Mouse (Mus musculus) A20 (cell line): ENCODE results near the gene Usp5.

ENCODE experiments used
- DNase-seq: peaks from one replicate; pipeline ENCODE4 v3.0.0-alpha.2; 2011; ENCODE audit warnings: low read depth, low spot score

Usp5 gene

DNA sequence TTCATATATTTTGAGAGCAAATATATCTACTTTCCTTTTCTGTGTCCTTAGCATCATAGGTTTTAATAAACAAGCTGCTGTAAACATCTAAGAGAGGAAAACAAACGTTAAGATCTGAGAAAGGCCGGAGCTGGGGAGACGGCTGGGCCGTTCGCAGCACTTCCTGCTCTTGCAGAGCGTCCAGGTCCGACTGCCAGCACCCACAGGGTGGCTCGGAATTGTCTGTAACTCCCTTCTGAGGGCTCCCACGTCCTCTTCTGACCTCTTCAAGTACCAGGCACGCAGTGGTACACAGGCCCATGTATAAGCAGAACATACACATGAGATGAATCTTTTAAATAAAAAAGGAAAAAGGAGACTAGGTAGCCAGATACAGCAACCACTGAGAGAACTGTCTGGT is 41.6 kb downstream of the Usp5 start:
- no peak for DNase-seq

DNA sequence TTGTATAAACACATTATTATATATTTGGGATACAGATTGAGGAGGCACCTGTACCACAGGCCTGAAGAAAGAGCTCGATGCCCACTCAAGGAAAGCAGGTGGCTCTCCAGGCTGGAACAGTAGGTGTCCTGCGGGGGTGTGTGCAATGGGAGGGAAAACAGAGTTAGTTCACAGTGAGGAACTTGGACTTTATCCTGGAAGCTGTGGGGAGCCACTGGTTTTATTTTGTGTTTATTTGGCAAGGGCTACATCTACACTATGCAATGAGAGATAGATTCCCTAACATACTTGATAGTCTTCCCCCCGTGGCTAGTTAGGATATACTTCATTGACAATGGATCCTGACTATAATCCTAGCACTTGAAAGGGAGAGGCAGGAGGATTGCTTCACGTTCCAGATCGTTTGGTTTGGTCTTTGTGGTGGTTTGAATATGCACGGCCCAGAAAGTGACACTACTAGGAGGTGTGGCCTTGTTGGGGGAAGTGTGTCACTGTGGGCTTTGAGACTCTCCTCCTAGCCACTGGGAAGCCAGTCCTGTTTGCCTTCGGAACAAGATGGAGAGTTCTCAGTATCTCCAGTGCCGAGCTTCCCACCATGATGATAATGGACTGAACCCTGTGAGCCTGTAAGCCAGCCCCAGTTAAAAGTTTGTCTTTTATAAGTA is 42.4 kb downstream of the Usp5 start:
- DNase-seq: no peak

DNA sequence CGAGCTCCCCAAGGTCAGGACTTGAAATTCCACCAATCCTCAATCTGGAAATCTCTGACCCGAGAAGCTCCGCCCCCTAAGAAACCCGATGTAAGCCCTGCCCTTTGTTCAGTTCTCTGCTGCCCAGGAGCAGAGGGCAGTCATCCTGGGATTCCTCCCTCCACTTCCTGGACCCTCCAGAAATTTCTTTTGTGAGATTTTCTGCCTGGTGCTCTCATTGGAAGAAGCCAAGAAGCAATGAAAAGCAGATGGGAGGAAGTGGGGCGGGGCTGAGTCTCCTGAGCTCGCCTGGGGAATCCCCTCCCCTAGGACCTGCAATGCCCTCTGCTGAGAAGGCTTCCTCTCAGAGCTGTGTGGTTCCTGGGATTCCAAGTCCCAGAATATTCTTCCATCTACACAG is 46.8 kb downstream of the Usp5 start:
- DNase-seq: peak; percentile 76

DNA sequence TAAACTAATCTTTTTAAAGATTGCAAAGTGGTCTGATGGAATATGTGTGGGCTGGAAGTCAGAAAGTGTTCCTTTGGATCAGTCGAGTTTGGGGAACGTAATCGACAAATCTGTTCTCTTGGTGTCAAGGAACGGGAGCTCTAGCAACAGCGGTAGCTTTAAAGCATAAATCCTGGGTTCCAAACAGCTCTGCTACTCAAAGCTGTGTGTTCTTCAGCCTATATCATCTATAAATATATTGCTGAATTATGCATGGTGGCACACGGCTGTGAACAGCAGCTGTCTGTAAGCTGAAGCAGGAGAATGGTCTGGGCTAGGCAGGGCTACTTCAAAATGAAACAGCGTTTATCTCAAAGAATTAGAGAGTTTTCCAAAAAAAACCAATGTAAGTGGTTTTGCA is 48.4 kb downstream of the Usp5 start:
- DNase-seq: no peak

DNA sequence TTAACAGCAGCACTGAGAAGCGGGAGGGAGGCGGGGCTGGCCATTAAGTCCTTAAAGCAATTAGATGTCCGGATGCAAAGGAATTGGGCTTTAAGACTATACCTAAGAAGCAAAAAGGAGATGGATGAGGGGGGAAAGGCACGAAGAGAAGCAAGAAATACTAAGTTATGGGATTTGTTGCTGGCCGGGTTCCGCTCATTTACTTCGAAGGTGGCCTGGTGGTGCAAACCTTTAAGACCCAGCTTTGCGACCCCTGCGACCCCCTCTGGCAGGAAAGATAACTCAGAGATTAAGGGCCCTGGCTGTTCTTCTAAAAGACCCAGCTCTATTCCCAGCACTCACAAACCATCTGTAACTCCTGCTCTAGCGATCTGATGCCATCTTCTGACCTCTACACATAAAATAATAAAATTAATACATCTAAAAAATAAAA is 49.3 kb downstream of the Usp5 start:
- no peak for DNase-seq

DNA sequence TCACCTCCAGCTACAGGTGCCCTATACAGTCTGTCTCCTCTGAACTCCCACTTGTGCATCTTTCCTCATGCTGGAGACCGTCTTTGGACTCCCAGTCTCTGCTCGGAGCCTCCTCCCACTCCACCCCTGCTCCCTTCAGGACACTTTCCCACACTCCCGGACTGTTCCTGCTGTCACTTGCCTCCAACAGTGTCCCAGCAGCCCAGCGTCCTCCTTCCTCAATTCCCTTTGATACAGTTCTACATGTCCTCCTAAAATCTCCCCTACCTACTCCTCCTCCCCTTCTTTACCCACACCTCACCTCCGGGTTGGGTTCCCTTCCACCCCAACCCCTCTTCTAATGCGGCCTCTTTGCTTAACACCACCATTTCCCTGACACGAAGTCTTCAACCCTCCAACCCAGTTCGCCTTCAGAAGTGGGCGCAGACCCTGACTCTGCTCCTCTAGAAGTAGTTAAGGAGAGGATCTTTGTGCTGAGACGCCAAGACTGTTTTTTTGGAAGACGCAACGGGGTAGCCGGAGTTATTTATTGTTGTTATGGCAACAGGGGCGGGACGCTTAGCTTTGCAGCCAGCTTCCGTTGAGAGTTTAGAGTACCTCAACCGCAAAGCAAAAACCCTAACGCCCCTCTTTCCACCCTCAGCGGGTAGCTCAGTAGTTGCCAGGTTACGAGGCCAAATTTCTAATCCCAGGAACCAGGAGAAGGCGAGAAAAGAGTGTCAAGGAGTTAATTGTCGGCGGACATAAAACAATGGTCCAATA is 49.9 kb downstream of the Usp5 start, which contains the start of gene Lrrc23:
Gene Lrrc23 (minus strand): TSS at position 506 of the 762 bp plus-strand sequence.
- DNase-seq: no peak

DNA sequence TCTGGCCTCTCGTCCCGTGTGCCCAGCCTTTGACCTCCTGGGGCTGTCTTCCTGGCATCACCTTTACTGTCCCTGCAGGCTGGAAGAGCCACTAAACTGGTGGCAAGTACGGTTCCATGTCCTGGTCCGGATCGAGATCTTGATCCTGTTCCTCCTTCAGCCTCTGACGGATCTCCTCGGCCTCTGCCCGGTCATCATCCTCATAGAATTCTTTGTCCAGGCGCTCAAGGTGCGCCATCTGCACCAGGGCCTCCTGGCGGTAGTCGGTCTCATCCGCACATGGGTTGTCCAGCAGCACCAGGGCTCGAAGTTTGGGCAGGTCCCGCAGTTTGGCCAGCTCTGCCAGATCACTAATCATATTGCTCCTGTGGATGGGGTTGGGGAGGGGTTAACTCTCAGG is 58.8 kb downstream of the Usp5 start:
- no peak for DNase-seq

DNA sequence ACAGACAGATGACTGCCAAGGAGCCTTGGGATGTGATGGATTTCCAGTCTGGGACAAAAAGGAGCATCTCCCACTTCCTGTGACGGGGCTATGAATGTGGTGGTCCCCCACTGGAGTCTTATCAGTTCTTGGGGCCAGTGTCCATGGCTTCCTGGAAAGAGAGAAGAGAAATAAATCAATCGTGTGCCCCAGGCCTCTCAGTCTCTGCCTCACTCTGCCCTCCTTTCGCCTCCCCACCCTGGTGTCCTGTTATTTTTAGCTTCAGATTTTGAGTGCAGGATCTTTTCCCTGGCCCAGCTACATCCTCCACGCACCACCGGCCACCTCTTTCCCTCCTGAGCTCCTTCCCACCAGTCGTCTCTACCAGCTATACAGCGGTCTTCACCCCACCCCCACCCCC is 59.3 kb downstream of the Usp5 start:
- DNase-seq: peak; percentile 26

DNA sequence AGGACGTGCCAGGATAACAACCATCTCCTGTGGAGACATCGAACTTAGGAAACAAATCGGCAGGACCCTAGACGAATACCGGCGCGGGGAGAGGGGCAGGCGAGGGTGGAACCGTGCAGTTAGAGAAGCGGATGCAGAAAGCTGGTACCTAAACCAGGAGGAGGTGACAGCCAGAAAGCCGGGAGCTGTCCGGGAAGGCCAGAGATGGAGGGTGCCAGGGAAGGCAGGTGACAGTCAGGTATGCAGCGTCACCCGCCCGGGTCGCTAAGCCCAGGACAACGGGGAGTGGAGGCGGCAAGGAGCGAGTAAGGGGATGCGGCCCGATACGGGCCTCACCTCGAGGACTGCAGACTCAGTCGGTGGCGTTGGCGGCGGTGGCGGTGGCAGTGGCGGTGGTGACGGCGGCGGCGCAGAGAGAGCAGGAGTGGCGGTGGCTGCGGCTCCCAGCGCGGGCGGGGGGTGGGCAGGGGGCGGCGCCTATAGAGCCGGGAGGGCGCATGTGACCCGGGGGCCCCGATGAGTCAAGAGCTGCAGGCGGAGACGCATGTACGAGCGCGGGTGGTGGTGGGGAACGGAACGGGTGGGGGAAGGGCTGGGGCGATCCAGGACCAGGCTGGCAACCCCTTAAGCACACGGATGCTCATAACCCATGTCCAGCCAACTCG is 60.1 kb downstream of the Usp5 start, which contains the start of gene Eno2:
Gene Eno2 (minus strand): TSS at position 573 of the 665 bp plus-strand sequence.
- DNase-seq: peak; percentile 91

DNA sequence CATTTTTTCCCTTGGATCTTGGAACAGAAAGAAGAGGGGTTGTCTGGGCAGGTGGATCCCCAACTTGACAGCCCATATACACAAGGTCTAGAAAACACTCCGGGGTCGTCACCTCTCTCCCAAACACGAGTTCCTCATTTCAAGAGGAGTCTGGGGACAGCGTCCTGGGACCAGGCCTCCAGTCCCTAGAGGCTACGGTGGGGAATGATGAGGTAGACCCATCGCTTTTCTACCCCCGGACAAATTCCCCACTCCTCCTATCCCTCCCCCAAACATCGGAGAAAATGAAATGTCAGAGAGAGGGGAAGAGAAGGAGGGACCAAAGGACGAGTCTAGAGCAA is 60.6 kb downstream of the Usp5 start:
- DNase-seq: no peak

DNA sequence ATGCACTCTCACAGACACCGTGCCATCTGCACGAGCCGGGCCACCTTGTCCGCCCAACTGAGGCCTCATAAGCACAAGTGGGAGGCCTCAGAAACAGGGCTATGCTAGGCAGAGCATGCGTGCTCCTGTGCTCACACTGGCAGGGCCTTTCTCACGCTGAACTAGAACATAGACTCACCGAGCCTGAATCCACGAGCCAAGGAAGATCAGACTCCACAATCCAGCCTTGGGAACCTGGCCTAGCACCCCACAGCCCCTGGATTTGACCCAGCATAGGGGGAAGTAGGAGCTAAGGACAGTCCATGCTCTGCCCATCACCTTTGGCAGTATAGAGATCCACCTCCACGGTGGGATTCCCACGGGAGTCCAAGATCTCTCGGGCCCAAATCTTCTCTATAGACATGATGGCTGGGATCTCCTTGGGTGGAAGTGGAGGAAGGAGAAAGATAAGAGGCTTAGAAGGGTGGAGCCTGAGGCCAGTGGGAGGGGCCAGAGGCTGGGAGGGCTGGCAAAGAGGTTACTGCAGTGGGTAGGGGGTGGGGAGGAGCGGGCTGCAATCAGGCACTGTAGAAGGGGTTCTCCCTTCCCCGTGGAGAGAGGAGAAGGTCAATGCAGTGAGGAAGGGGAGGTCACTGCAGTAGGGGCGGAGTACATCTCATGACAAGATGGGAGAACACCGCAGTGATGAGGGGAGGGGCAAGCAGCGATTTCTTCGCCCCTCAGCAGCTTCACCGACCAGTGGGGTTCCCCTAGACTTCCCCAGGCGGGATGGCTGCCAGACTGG is 61.2 kb downstream of the Usp5 start:
- peak; percentile 75 for DNase-seq

DNA sequence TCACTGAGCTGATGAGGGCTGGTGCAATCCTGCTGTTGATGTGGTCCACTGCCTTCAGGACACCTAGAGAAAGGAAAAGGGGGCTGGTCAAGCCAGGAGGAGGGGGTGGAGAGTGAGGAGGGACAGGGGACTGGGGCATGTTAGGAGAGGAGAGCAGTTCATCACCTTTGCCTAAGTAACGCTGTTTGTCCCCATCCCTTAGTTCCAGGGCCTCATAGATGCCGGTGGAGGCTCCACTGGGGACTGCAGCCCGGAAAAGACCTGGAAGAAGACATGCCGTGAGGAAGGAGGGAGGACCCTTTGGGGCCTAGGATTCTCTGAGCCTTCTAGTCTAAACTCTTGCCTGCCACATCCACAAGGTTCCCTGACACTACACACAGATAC is 61.8 kb downstream of the Usp5 start:
- no peak for DNase-seq

DNA sequence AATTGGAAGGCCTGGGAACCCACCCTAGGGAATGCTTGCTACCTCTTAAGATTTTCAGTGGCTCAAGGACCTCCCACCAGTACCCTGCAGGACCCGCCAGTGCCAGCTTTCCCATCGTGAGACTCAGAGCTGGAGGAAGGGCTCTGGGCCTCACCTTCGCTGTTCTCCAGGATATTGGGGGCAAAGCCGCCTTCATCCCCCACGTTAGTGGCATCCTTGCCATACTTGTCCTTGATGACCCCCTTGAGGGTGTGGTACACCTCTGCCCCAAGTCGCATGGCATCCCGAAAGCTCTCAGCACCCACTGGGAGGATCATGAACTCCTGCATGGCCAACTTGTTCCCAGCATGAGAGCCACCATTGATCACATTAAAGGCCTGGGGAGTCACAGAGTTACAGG is 63.3 kb downstream of the Usp5 start:
- DNase-seq: no peak
